Mouse (Mus musculus): ENCODE measurements around the gene Efcab2.

The Efcab2 gene

GRCm38 (mm10) chr1:178405951-178406711 lies at the start of gene Efcab2:
TSS of gene Efcab2 (plus strand) at chr1:178406085.
- CTCF ChIA-PET: no interaction called here

GRCm38 (mm10) chr1:178357776-178358710 lies 47.8 kb upstream of the Efcab2 start:
- CTCF ChIA-PET: no interaction called here

DNA sequence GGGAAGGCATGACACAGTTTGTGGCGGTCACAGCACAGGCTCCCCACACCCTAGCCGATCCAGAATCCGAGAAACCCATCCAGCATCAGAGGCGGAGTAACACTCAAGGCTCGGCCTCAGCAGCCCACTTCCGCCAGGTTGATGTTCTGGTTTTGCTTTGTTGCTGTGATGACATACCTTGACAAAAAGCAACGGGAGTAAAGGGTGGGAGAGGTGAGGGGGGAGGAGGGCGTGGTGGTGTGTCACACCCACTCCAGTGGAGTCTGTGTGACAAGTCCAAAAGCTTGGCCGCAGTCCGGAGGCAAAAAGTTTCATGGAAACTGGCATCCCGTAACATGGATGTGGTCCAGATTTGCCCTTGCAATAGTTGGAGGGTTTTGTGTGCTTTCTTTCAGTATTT lies 45.6 kb upstream of the Efcab2 start:
- CTCF ChIA-PET: no interaction called here

GRCm38 (mm10) chr1:178360702-178361101 lies 45.2 kb upstream of the Efcab2 start:
- CTCF ChIA-PET: no interaction called here

- CTCF ChIA-PET: interaction anchor here (0.5 to 0.6 kb wide), 2 partner anchors 42 to 62 kb away, joined by 9 to 14 read pairs; no protein-coding TSS in a partner anchor
Measured at GRCm38 (mm10) chr1:178365171-178365570, 40.7 kb upstream of the Efcab2 start.

- CTCF ChIA-PET: interaction anchor here (0.6 kb wide), 1 partner anchor 1105 kb away, joined by 5 read pairs; no protein-coding TSS in a partner anchor
Measured at GRCm38 (mm10) chr1:178368121-178368520, 37.8 kb upstream of the Efcab2 start.

DNA sequence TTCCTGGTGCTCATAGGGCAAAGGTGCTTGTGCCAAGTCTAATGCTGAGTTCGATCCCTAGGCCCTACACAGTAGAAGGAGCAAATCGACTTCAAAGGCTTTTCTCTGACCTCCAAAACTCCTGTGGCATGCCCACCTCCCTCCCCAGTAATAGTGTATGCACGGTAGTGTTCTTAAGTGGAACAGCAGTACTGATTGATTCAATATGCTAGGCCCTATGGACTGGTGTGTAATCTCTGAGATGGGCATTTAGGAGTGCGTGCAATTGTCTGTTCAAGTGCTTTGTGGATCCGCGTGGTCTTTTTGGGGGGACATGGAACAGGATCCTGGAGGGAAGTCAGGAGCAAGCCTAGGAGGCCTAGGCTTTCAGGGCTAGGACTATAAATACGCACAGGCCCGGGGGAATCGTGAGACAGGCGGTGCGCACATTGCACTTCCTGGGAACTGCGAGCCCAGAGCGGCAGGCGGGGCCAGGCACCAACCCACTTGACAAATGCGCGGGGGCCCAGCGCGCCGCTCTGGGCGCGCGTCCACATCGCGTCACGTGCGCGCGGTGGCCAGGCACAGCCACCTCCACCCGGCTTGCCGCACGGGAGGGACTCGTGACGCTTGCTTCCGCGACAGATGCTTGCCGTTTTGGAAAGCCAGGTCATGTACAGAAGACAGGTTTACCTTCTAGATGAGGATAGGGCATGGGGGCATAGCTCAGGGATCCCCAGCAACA lies 37.2 kb upstream of the Efcab2 start:
- CTCF ChIA-PET: no interaction called here

GRCm38 (mm10) chr1:178369272-178369651 lies 36.6 kb upstream of the Efcab2 start:
- CTCF ChIA-PET: interaction anchor here (0.6 kb wide), 1 partner anchor 36 kb away, joined by 14 read pairs; no protein-coding TSS in a partner anchor

DNA sequence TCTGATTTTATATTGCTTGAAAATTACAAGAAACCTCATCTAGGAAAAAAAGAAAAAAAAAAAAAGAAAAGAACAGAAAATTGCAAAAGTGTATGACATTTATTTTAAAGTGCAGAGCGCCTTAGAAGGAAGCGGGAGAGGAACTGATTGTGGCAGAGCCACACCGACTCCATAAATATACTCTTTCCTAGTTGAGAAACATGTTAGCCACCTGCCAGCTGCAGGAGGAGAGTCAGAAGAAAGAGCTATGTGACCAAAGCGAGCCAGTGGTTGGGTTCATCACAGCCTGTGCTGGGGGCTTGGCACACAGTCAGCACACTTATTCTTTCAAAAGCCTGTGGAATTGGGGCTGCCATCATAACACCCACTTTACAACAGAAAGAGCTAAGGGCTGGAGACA lies 33.2 kb upstream of the Efcab2 start:
- CTCF ChIA-PET: no interaction called here

- CTCF ChIA-PET: no interaction called here
Measured at GRCm38 (mm10) chr1:178375381-178375780, 30.5 kb upstream of the Efcab2 start.

DNA sequence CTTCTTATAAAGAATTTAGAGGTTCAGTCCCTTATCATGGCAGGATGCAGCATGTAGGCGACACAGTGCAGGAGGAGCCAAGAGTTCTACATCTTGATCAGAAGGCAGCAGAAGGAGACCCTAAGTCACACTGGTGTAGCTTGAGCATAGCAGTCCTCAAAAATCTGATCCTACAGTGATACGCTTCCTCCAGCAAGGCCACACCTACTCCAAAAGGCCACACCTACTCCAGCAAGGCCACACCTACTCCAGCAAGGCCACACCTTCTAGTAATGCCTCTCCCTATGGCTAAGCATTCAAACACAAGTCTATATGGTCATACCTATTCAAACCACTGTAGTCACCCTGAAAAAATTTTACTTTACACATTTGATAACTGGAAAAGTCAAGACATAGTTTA lies 29.8 kb upstream of the Efcab2 start:
- CTCF ChIA-PET: no interaction called here

- CTCF ChIA-PET: interaction anchor here (0.6 kb wide), 1 partner anchor 45 kb away, joined by 4 read pairs; no protein-coding TSS in a partner anchor
Measured at GRCm38 (mm10) chr1:178376907-178377306, 29.0 kb upstream of the Efcab2 start.

GRCm38 (mm10) chr1:178378115-178378514 lies 27.8 kb upstream of the Efcab2 start:
- CTCF ChIA-PET: no interaction called here

- CTCF ChIA-PET: no interaction called here
Measured at GRCm38 (mm10) chr1:178379224-178379623, 26.7 kb upstream of the Efcab2 start.

DNA sequence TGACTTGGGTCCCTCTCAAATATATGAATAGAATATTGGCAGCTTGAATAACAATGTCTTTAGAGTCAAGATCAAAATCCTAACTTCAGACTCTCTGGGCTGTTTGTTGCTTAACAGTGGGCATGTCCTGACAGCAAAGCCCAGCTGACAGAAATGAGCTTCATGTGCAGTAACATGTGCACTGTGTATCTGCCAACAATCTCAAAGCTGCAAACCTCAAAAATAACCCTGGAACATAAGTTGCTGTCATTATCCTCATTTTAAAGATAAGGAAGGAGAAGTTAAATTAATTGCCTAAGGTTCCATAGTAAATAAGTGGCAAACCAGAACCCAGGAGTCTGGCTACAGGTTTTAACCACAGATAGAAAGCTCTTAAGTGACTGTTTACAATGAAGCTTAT lies 23.7 kb upstream of the Efcab2 start:
- CTCF ChIA-PET: no interaction called here

DNA sequence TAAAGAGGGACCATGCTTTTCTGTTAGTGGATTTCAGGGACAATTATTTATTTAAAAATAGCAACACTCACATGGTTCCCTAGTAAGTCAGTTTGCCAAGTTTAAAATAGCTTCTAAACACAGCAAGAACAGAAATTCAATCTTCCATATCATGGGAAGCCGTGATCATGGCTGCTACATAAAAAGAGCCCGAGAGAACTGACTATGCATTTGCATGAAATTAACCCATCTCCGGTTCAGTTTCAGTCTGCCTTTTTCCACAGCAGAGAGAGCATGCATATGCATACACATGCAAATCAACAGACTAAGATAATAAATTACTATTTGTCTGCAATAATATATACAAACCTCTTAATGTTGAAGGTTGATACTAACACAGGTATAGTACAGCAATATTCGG lies 17.1 kb upstream of the Efcab2 start:
- CTCF ChIA-PET: no interaction called here

GRCm38 (mm10) chr1:178389401-178389800 lies 16.5 kb upstream of the Efcab2 start:
- CTCF ChIA-PET: no interaction called here

DNA sequence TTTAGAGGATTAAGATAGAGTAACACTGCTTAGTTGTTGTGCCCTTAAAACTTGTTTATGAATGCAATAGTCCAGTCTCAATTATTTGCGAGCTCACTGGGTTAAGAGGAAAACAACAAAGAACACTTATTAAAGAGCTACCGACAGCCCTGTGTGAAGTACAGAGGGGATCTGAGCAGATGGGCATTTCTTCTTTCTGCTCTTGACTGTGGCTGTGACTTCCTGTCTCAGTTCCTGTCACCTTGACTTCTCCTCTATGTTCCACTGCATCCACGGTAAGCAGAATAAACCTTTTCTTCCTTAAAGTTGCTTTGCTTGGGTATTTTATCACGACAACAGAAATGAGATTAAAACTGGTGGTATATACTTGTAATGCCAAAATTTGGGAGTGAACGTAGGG lies 12.9 kb upstream of the Efcab2 start:
- CTCF ChIA-PET: no interaction called here

DNA sequence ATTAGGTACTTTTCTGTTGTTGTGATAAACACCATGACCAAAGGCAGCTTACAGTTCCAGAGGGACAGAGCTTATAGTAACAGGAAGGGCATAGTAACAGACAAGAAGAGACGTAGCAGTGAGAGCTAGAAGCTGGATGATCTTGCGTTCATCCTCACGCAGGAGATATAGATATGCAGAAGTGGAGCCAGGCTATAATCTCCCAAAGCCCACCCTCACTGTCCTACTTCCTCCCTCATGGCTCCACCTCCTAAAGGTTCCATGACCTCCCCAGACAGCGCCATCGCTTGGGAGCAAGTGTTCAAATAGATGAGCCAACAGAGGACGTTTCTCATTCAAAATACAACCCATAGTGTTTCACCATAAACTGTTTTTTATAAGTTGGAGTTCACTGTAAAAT lies 10.8 kb upstream of the Efcab2 start:
- CTCF ChIA-PET: no interaction called here

GRCm38 (mm10) chr1:178396383-178396782 lies 9.5 kb upstream of the Efcab2 start:
- CTCF ChIA-PET: no interaction called here

DNA sequence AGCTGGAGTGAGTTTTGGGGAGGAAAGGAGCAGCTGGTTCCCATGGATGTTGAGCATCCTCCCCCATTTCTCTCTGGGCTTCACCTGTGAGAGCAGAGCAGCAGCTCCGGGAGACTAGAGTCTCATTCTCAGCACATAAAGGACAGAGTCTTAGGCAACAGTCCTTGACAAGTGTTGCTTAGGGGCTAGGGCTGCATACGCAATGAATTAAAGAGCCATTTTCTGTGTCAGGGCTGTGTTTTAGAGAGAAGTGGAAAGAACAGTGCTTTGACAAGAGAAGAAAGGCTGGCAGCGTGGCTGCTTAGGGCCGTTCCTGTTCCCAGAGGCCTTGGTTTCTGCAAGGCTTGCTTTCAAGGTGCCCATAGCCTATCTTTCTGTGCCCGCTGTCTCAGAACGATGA lies 6.0 kb upstream of the Efcab2 start:
- CTCF ChIA-PET: no interaction called here

DNA sequence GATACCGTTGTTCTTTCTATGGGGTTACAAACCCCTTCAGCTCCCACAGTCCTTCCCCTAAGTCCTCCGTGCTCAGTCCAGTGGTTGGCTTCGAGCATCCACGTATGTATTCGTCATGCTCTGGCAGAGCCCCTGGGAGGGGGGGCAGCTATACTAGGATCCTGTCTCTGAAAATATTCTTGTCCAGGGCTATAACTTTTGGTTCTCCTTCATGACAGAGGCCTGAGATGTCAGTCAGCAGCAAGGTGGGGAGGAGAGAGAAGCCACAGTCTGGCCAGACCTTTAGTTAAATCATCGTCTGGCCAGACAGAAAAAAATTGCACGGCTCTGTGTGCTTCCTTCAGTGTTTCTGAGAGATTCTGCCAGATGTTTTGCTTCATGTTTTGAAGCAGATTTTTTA lies 5.2 kb upstream of the Efcab2 start:
- CTCF ChIA-PET: no interaction called here

All from spleen, embryonic (tissue).